Mouse (Mus musculus): ENCODE results near the gene Slc5a11.
A peak's percentile ranks its signal among the peaks of the same experiment; 100 is the strongest.

Slc5a11 gene

DNA sequence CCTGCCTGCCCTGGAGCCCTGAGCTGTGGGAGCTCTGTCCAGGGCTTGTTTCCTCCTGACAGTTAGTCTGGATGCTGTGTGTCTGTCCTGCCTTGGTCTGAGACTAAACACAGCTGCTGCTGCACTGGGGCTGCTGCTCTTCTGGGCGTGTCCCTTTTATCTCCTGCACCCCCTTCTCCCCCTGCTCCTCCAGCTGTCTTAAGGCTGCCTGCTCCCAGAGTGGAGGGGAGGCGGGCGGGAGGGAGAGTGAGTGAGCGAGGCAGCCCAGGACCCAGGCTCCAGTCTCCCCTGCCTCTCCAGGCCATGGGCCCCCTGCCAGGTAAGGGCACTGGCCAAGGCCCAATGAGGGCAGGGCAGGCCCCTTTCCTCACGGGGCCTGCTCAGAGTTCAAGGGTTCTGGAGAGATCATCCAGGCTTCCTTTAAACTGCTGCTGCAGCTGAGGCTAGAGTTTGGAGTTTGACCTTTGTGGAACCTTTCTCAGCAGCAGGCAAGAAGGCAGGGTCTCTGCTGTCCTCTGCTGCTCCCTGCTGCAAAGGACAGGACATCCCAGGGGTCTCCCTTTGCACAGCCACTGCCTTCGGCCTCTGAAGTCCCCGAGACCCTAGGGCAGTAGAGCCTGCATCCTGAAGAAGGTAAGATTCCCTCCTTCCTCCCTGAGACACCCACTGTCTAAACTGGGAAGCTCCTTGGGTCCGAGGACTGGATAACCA, at the start of gene Slc5a11:
Gene Slc5a11, plus strand, starts transcription at position 416 of the 711 bp plus-strand sequence.
- DNase-seq: no peak

DNA sequence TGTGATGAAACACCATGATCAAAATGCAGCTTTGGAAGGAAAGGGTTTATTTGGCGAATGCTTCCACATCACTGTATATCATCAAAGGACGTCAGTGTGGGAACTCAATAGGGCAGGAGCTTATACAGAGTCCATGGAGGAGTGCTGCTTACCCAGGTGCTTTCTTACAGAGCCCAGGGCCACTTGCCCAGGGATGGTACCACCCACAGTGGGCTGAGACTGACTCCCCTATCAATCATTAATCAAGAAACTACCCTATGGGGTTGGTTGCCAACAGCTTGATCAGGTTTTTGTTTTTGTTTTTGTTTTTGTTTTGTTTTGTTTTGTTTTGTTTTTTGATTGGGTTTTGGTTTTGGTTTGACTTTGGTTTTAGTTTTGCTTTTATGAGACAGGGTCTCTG, 47.1 kb upstream of the Slc5a11 start:
- no peak for DNase-seq

DNA sequence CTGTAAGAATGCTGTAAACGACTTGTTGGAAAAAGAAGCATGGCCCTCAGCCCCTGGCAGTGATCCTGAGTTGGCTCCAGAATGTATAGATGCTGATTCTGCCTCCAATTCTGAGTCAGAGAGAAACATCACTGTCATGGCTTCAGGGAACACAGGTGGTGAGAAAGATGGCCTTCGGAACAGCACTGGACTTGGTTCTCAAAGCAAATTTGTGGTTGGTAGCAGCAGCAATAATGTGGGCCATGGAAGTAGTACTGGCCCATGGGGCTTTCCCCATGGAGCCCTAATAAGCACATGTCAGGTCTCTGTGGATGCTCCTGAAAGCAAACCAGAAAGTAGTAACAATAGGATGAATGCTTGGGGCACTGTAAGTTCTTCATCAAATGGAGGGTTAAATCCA, 45.0 kb upstream of the Slc5a11 start:
- DNase-seq: no peak

DNA sequence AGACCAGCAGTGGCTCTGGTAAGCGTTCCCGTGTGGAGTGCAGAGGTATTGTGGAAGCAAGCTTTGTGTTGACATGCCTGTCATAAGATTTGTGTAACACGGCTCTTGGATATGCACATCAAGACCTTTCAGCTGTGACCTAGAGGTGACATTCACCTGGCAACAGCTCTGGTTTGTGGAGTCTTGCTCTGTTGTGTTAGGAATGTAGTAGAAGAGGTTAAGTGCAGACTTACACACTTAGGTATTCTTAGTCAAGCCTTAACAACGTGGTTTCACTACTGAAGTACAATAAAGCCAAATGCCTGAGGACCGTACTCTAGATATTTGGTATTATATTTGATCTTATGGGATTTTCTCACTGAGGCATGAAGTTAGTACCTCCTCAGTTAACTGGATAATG, 42.5 kb upstream of the Slc5a11 start:
- no peak for DNase-seq

DNA sequence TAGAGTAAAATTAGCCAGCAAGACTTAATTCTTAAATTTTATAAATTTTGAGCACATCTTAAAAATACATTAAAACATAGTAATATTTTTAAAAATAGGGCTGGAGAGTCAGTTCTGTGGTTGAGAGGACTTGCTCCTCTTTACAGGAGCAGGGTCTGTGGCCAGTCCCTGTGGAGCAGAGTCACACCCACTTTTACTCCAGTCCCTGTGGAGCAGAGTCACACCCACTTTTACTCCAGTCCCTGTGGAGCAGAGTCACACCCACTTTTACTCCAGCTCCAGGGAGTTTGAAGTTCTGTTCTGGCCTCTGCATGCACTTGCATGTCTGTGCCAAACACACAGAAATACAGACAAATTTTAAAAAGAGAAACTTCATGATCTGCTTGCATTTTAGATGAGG, 37.4 kb upstream of the Slc5a11 start:
- DNase-seq: no peak

DNA sequence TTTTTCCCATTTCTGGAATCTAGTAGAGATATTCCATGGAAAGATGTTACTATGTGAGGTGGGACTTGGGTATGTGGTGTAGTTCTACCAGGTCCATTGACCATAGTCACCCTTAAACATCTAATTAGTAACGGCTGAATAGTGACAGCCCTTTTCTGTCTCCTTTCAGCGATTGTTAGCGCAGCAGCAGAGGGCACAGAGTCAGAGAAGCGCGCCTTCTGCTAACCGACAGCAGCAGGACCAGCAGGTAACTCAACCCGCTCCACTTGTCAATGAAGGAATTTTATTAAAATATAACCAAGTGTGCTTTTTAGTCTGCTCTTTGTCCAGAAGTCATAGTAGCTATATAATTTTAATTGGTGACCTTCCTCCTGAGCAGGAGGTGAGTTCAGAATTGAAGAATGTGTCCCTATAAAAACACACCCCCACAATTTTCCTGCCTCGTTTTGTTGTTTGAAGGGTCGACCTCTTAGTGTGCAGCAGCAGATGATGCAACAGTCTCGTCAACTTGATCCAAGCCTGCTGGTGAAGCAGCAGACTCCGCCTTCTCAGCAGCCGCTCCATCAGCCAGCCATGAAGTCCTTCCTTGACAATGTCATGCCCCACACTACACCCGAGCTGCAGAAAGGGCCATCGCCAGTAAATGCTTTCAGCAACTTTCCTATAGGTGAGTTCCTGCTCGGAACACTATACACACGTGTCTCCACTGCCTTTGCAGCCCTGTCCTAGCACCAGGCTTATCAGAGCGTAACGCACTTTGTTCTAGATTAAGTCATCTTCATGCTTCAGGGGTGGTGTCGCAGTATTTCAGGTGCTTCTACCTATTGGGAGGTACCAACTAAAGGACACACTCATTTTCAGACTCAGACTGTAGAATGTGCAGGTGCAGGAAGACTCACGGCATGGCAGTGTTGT, 32.5 kb upstream of the Slc5a11 start:
- DNase-seq: no peak

DNA sequence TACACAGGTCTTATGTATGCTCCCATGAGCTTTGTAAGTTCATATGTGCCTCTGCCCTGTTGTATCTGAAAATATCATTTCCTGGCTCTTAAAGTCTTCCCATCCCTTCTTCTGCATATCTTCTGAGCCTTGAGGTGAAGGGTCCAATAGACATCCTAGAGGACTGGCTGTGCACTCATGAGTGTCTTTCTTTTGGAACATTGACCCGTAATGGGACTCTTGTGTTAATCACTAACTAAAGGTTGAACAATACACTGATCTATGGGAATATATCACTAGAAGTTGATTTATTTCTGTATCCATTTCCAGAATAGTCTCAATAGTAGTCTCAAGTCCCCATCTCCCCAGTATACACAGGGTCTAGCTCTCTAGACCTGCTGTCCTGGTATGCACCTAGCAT, 29.7 kb upstream of the Slc5a11 start:
- DNase-seq: no peak

DNA sequence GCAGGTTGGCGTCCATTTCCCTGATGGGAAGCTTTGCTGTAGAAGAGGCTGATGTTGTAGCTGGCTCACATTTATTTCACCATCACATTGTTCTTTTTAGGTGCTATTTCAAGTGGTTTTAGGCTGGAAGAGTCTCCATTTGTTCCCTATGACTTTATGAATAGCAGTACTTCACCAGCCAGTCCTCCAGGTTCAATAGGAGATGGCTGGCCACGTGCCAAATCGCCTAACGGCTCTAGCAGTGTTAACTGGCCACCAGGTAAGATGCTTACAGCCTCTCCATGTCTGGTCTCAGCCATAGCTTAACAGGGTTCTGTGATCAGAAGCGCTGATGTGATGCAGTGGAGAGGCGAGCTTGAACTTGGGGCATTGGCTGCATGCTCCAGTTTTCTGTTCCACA, 28.1 kb upstream of the Slc5a11 start:
- no peak for DNase-seq

DNA sequence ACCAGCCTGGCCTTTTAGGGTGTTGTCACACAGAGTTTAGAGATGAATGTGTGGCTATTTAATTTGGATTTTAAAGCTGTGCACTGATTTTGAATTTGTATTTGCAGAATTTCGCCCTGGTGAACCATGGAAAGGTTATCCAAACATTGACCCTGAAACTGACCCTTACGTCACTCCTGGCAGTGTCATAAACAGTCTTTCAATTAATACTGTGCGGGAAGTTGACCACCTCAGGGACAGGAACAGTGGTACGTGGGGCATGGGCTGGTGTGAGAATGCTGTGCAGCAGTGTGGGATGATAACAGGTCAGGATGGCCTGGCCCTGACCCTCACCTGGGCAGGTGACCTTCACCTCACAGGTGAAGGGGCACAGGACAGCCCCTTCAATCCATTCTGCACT, 27.3 kb upstream of the Slc5a11 start:
- DNase-seq: no peak

DNA sequence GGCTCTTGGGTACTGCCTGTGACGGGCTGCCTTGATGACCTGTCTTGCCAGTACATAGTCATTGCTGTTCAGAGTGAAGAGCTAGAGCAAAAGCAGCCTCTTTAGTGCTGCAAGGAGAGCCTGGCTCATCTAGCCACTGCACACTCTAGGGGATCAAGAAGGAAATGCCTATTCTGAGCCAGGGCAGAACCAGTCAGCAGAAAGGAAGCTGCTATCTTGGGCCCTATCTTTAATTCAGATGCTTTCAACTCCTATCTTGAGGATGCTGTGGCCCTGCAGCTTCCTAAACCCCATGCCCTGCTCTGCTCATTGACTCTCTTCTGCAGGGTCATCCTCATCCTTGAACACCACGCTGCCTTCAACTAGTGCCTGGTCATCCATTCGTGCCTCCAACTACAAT, 26.1 kb upstream of the Slc5a11 start:
- no peak for DNase-seq

DNA sequence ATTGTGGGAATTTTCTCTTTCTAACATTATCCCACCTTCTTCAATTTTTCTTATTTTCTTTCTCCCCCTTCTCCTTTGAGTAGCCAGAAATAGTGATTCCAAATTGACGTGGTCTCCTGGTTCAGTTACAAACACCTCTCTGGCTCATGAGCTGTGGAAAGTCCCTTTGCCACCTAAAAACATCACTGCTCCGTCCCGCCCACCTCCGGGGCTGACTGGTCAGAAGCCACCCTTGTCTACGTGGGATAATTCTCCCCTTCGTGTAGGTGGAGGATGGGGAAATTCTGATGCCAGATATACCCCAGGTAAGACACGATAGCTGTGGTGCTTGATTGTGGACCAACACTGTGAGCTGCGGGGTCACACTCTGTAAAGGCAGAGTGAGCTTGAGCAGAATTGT, 24.8 kb upstream of the Slc5a11 start:
- DNase-seq: no peak

DNA sequence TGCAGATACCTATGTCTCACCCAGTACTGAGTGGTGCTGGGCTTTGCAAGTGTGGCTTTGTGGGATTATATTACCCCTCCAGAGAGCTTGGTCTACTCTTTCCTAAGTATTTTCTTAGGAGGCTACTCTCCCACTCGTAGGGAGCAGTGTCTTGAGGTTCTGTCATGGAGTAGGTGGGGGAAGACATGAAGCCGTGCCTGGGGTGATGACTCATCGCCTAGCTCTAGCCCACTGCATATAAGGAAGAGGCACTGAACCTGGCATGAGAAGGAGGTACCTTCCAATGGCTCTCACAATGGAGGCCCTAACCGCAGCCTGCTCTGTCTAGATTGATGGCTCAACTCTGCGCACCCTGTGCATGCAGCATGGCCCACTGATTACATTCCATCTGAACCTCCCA, 22.8 kb upstream of the Slc5a11 start:
- no peak for DNase-seq

DNA sequence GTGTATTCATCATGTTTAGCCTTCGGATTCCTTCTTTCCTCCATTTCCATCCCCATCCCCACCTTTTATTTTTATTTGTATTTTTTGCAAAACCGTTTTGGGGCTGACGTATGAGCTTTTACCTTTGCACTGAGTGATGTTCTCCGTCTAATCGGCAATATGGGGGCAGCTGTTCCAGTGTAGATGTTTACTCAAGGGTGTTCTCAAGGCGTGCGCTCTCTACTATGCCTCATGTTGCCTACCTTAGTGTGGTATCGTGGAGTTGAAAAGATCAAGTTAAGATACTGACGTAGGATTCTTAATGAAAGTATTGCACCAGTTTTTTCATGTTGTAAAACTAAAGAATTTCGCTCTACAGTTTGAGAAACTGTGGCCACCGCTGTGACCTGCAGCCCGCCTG, 21.4 kb upstream of the Slc5a11 start:
- DNase-seq: no peak

DNA sequence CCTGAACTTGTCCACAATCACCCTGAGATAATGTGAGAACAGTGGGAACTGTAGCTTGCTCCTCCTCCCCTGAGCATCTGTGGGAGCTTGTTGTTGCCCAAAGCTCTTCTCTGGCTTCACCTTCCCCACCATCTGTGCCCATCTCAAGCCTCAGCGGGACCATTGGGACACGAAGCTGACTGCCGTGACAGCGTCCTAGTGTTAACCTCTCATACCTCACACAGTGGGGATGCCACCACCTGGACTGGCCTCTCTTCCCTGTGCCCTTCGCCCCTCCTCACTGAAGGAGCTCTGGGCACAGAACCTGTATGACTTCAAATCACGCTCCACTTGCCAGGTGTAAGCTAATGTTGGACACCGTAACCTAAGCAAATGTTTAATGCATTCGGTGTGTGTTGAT, 19.9 kb upstream of the Slc5a11 start:
- DNase-seq: no peak

DNA sequence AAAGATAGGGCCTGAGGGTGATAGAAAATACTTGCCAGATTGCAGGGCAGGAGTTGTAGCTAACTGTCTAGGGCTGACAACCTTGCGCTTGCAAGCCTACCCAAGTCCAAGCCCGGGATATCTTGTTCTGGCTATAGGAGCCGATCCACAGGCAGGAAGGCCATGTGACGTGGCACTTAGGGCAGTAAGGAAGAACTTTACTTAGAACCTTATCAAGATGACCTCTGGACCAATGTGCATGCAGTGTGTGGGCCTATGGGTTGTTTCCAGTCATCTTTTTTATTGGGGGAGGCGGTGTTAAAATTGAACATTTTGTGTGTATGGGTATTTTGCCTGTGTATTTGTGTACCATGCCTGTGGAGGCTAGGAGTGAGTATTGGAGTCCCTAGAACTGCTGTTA, 18.1 kb upstream of the Slc5a11 start:
- no peak for DNase-seq

DNA sequence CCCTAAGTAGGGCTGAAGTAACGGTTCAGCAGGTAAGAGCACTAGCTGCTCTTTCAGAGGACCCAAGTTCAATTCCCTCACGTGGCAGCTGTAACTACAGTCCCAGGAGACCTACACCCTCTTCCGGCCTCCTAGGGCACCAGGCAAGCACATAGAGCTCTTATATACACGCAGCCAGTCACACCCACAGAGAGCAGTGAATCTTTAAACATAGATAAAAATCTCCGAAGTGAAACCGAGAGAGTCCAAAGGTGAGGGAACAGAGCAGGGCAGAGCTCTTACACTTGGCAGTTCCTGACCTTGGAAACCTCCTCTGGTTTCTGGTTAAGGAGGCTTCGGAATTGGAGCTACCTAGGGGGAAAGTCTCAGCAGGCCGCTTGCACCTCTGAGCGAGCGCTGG, 15.9 kb upstream of the Slc5a11 start:
- DNase-seq: no peak

DNA sequence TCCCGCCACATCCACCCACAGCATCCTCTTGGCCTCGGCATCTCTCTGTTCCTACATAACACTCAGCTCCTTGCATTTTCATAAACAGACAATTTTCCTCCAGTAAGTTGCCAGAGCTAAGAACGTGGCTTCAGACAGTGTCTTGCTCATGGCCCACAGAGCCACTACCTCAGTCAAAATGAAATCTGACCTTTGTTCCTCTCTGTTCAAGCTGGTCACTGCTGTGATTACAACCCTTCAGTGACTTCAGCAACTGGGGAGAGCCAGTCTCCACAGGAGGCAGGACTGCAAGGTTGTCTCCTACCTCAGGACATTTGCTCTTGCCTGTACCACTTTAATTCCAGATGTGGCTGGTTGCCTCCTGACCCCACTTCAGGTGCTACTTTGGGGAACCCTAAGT, 15.4 kb upstream of the Slc5a11 start:
- DNase-seq: no peak

DNA sequence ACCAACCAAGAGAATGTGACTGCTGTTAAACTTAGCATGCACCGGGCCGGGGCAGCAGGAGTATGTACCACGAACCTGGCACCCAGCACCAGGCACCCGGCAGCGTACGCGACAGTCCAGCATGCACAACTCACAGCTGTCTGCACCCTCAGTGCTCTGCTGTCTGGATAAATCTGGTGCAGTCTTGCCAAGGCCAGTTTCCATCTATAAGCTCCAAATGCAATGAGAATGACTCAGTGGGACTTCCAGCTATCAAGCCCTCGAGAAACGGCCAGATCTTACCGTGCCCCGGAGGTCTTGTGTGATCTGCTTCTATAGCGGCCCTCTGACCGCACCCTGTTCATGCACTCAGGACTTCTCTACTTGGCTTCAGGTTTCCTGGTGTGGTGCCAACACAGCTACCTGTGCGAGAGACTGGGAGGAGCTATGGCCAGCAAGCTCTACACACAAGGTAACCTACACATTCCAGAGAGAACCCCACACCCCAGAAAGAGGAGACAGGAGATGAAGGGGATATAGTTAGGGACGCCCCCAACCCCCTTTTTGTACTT, 14.8 kb upstream of the Slc5a11 start:
- no peak for DNase-seq

DNA sequence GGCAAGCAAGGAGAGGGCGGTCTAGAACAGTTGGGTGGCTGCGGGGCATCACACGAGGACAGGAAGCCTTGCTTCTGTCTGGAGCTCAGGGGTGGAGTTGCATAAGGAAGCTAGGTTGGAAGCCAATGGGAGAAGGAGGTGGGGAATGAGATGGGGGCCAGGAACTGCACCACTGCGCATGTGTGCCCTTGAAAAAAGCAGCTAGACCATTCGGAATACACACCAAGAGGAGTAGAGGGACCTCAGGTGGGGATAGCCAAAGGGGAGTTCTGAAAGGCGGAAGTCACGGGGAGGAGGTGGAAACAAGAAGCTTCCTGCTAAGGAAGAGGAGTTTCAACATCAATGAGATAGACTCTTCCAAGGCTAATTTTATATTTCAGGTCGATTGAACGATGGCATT, 13.9 kb upstream of the Slc5a11 start:
- no peak for DNase-seq

DNA sequence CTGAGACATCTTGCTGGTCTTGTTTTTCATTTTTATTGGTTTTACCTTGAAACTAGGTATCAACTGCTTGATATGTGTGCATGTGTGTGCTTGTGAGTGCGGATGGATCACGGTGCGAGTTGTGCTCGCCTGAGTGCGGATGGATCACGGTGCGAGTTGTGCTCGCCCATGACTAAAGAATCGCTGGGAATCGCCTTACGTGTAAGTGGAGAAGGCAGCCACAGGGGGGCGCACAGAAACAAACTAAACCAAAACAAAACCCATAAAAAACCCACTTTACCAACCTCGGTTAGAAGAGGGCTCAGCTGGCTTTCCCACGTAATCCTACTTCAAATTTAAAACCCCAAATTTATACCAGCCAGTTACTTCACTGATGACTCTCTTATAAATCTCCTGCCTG, 9.3 kb upstream of the Slc5a11 start:
- peak; percentile 66 to 70 for DNase-seq

DNA sequence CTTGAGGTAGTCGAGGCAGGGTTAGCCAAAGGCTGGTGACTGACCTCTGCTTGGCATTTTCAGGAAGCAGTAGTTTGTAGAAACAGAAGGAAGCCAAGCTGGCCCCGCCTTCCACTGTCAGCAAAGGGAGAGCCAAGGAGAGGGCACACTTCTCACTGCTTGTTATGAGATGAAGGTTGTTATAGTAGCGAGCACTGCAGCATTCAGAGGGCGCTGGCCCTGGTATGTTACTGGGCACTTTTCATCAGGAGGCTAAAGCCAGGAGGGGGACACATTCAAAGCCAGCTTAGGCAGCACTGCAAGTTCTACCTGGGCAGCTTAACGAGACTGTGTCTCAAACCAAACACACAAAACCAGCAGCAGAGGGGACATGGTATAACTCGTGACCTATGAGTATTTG, 7.0 kb upstream of the Slc5a11 start:
- DNase-seq: no peak

DNA sequence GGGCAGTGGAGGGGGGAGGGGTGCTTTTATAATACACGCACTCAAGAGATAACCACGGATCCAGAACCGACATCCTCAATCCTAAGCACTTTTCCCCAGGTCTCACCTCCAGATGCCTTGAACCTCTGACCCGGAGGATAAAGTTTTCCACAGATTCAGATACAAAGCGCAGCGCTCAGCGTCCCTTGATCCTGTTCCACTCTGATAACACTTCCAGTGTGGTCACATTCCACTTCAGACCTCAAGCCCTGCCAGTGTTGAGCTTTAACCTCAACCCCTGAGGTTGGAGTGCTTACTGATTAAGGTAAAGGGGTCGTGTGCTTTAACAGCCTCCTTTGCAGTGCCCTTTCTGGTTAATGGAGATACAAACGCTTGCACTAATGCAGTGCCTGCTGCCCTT, 4.7 kb upstream of the Slc5a11 start:
- DNase-seq: no peak

DNA sequence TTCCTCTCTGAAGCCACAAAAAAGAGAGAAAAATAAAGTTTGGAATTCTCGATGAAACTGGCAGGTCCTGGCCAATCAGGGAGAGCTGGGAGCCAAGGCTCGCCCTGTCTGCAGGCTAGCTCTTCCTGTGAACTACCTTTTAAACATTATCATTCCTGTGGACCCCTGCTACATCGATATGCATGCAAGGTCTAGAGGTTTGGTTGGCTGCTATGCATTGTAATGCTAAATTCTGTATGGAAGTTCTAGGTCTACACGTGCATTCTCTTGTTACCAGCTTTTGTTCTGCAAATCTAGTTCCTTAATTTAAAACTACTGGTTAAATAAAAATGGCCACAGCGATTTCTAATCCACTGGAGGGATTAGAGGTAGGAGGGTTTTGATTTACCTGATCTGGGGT, 3.1 kb upstream of the Slc5a11 start:
- DNase-seq: no peak

DNA sequence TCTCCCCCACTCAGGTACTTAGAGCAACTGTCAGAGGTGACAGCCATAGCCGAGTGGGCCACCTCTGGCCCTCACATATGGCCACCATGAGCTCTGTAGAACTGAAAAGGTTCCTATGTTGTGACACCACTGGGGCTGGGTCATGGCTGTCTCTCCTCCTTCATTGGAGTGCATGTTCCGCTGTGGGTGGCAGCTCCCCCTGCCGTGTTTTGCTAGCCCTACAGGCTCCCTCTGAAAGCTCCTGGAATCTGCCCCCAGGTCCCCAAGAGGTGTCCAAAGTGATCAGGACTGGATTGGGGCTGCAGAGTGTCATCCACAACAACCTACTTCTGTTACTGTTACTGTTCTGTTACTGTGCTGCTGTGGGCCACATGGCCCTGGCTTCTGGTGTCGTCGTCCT, 2.3 kb upstream of the Slc5a11 start:
- DNase-seq: no peak
